Mouse (Mus musculus) hindbrain, embryonic 13.5 days (tissue): Measurements from ENCODE around the gene Ndufs2. TPM values are rescaled to one million over a fixed set of nuclear protein-coding genes. Genes with fewer than 3 reads are reported as not detected.

Experiments
- ATAC-seq: fragments of 200-750 bp; cut with Nextera tagmentation; 2 replicates; pipeline ENCODE4 v1.8.0; 2017; ENCODE audit warnings: moderate TSS enrichment; ENCODE audit not compliant: low FRiP score
- H3K27ac ChIP-seq: fragments of 300-500 bp; sonication (generic); 2 replicates; pipeline ENCODE4 v1.5.1; 2015; ENCODE audit warnings: inconsistent platforms, mild to moderate bottlenecking, moderate library complexity
- H3K27me3 ChIP-seq: fragments of 300-500 bp; sonication (generic); 2 replicates; pipeline ENCODE4 v1.6.1; 2015; ENCODE audit warnings: mild to moderate bottlenecking, inconsistent platforms
- H3K36me3 ChIP-seq: fragments of 300-500 bp; sonication (generic); 2 replicates; pipeline ENCODE4 v1.6.1; 2015; ENCODE audit warnings: mild to moderate bottlenecking, inconsistent platforms
- H3K4me1 ChIP-seq: fragments of 300-500 bp; sonication (generic); replicated peaks from 2 replicates; pipeline ENCODE4 v1.6.1; 2015; ENCODE audit warnings: inconsistent platforms
- H3K4me2 ChIP-seq: fragments of 300-500 bp; sonication (generic); 2 replicates; pipeline ENCODE4 v1.6.1; 2015; ENCODE audit warnings: inconsistent platforms, mild to moderate bottlenecking, moderate library complexity
- H3K4me3 ChIP-seq: fragments of 300-500 bp; sonication (generic); 2 replicates; pipeline ENCODE4 v1.5.1; 2015; ENCODE audit warnings: mild to moderate bottlenecking, inconsistent platforms
- H3K9ac ChIP-seq: fragments of 300-500 bp; sonication (generic); 2 replicates; pipeline ENCODE4 v1.6.1; 2015; ENCODE audit warnings: mild to moderate bottlenecking, inconsistent platforms
- H3K9me3 ChIP-seq: fragments of 300-500 bp; sonication (generic); 2 replicates; pipeline ENCODE4 v1.6.1; 2016; ENCODE audit warnings: inconsistent platforms
- WGBS: fragments of 180-500 bp; shearing (Covaris S2); methylation state at CpG from one replicate; pipeline ENCODE4 v1.1.7; 2015; 5-methylcytosine and 5-hydroxymethylcytosine counted together
- polyA plus RNA-seq: library from polyadenylated mRNA; unstranded; fragments of >200 nt; fragmentation: Nextera tagmentation; extraction: Ambion mirVana; gene quantifications from 2 replicates; pipeline ENCODE4 v1.2.1, GENCODE M21; 2015

Gene Ndufs2
- polyA plus RNA-seq, 1 experiment from 2014 or later, result 222 TPM

GRCm38 (mm10) chr1:171221281-171222193 lies 29.7 kb downstream of the Ndufs2 start:
- peaks cover 18% of the 10 kb centered on the region for H3K4me1 ChIP-seq
- peak overlapping the region; percentile 86 for H3K4me2 ChIP-seq
- H3K9me3 ChIP-seq, result no peaks in the 10 kb centered on the region
- H3K4me3 ChIP-seq, result peak overlapping the region; percentile 60
- H3K27me3 ChIP-seq, result no peaks in the 10 kb centered on the region
- H3K36me3 ChIP-seq, result peaks cover 22% of the 10 kb centered on the region
- peak; percentile 39 for ATAC-seq
- H3K9ac ChIP-seq, result peak overlapping the region; percentile 77
- H3K27ac ChIP-seq, result 0 out of 2 replicates have a peak overlapping the region, but pooled peaks have one; percentile 55
- WGBS, result 6% methylated on average over 22 of the region's 22 CpGs

GRCm38 (mm10) chr1:171220871-171221270 lies 30.3 kb downstream of the Ndufs2 start:
- Histone ChIP-seq H3K4me1 (peaks cover 18% of the 10 kb centered on the region), H3K4me3 (peak overlapping the region; percentile 60), H3K9ac (peak overlapping the region; percentile 77), H3K4me2 (peak overlapping the region; percentile 86), H3K9me3 (no peaks in the 10 kb centered on the region), H3K27ac (no peak overlapping the region), H3K36me3 (peaks cover 22% of the 10 kb centered on the region), H3K27me3 (no peaks in the 10 kb centered on the region)
- ATAC-seq, result peak; percentile 15; the same call in 1 of the 2 replicates
- 6% methylated on average over 10 of the region's 10 CpGs for WGBS

GRCm38 (mm10) chr1:171216241-171216955 lies 34.8 kb downstream of the Ndufs2 start:
- Histone ChIP-seq H3K4me2 (no peak overlapping the region), H3K9ac (no peak overlapping the region), H3K4me3 (no peak overlapping the region), H3K27ac (no peak overlapping the region), H3K4me1 (peaks cover 8% of the 10 kb centered on the region), H3K27me3 (no peaks in the 10 kb centered on the region), H3K9me3 (no peaks in the 10 kb centered on the region), H3K36me3 (peaks cover 22% of the 10 kb centered on the region)
- WGBS, result 91% methylated on average over 18 of the region's 18 CpGs
- no peak for ATAC-seq

- Histone ChIP-seq H3K4me2 (no peak within 1 kb of the TSS), H3K36me3 (peaks cover 11% of the 10 kb centered on the region), H3K27ac (no peak within 1 kb of the TSS), H3K9ac (no peak within 1 kb of the TSS), H3K27me3 (no peaks in the 10 kb centered on the region), H3K4me1 (no peaks in the 10 kb centered on the region), H3K9me3 (no peaks in the 10 kb centered on the region), H3K4me3 (no peak within 1 kb of the TSS)
- 78% methylated on average over 10 of the region's 10 CpGs for WGBS
- no peak for ATAC-seq
Measured at GRCm38 (mm10) chr1:171213801-171214496, 37.2 kb downstream of the Ndufs2 start, which contains the start of gene Nr1i3. TSS of gene Nr1i3 (plus strand) at chr1:171213970.

GRCm38 (mm10) chr1:171212854-171213253 lies 38.3 kb downstream of the Ndufs2 start:
- H3K27me3 ChIP-seq, result no peaks in the 10 kb centered on the region
- H3K36me3 ChIP-seq, result peaks cover 3% of the 10 kb centered on the region; the same call in 1 of the 2 replicates
- H3K9ac ChIP-seq, result no peak overlapping the region
- H3K4me3 ChIP-seq, result no peak overlapping the region
- no peaks in the 10 kb centered on the region for H3K4me1 ChIP-seq
- ATAC-seq, result no peak
- WGBS, result 57% methylated on average over 3 of the region's 3 CpGs
- no peaks in the 10 kb centered on the region for H3K9me3 ChIP-seq
- H3K27ac ChIP-seq, result no peak overlapping the region
- H3K4me2 ChIP-seq, result no peak overlapping the region

- H3K36me3 ChIP-seq, result no peaks in the 10 kb centered on the region
- H3K4me3 ChIP-seq, result no peak overlapping the region
- H3K9ac ChIP-seq, result no peak overlapping the region
- H3K9me3 ChIP-seq, result no peaks in the 10 kb centered on the region
- no peak overlapping the region for H3K4me2 ChIP-seq
- peaks cover 10% of the 10 kb centered on the region; the same call in 1 of the 2 replicates for H3K4me1 ChIP-seq
- H3K27ac ChIP-seq, result no peak overlapping the region
- no peak for ATAC-seq
- 28% methylated on average over 4 of the region's 4 CpGs for WGBS
- no peaks in the 10 kb centered on the region for H3K27me3 ChIP-seq
Measured at GRCm38 (mm10) chr1:171209409-171209808, 41.8 kb downstream of the Ndufs2 start.

- Histone ChIP-seq H3K9ac (no peak overlapping the region), H3K4me3 (no peak overlapping the region), H3K27ac (no peak overlapping the region), H3K9me3 (no peaks in the 10 kb centered on the region), H3K4me2 (no peak overlapping the region), H3K27me3 (no peaks in the 10 kb centered on the region), H3K4me1 (peaks cover 10% of the 10 kb centered on the region; the same call in 1 of the 2 replicates), H3K36me3 (no peaks in the 10 kb centered on the region)
- WGBS, result 56% methylated on average over 6 of the region's 6 CpGs
- ATAC-seq, result no peak
Measured at GRCm38 (mm10) chr1:171205704-171206493, 45.3 kb downstream of the Ndufs2 start.

GRCm38 (mm10) chr1:171204249-171204644 lies 46.9 kb downstream of the Ndufs2 start:
- no peaks in the 10 kb centered on the region for H3K36me3 ChIP-seq
- peaks cover 10% of the 10 kb centered on the region; the same call in 1 of the 2 replicates for H3K4me1 ChIP-seq
- no peak overlapping the region for H3K4me3 ChIP-seq
- WGBS, result 68% methylated on average over 7 of the region's 7 CpGs
- no peak overlapping the region for H3K9ac ChIP-seq
- ATAC-seq, result no peak
- no peak overlapping the region for H3K27ac ChIP-seq
- 0 out of 2 replicates have a peak, but pooled peaks cover 5% of the 10 kb centered on the region for H3K27me3 ChIP-seq
- no peak overlapping the region for H3K4me2 ChIP-seq
- H3K9me3 ChIP-seq, result no peaks in the 10 kb centered on the region

GRCm38 (mm10) chr1:171203471-171204248 lies 47.5 kb downstream of the Ndufs2 start:
- no peak overlapping the region for H3K27ac ChIP-seq
- no peak overlapping the region for H3K4me2 ChIP-seq
- peaks cover 10% of the 10 kb centered on the region; the same call in 1 of the 2 replicates for H3K4me1 ChIP-seq
- no peak overlapping the region for H3K9ac ChIP-seq
- no peaks in the 10 kb centered on the region for H3K9me3 ChIP-seq
- peaks cover 8% of the 10 kb centered on the region; the same call in 1 of the 2 replicates for H3K27me3 ChIP-seq
- WGBS, result 62% methylated on average over 10 of the region's 11 CpGs
- ATAC-seq, result no peak
- H3K36me3 ChIP-seq, result no peaks in the 10 kb centered on the region
- H3K4me3 ChIP-seq, result no peak overlapping the region

GRCm38 (mm10) chr1:171200769-171201168 lies 50.4 kb downstream of the Ndufs2 start:
- peaks cover 5% of the 10 kb centered on the region for H3K4me1 ChIP-seq

GRCm38 (mm10) chr1:171199532-171199931 lies 51.7 kb downstream of the Ndufs2 start:
- Histone ChIP-seq H3K4me3 (no peak overlapping the region), H3K27ac (no peak overlapping the region), H3K9ac (no peak overlapping the region), H3K4me1 (peaks cover 17% of the 10 kb centered on the region), H3K9me3 (no peaks in the 10 kb centered on the region), H3K36me3 (no peaks in the 10 kb centered on the region), H3K4me2 (no peak overlapping the region), H3K27me3 (peaks cover 46% of the 10 kb centered on the region)
- WGBS, result 56% methylated on average over 1 of the region's 1 CpGs
- ATAC-seq, result no peak

More at GRCm38 (mm10) chr1:171200769-171201168, 50.4 kb downstream of the Ndufs2 start:
- Histone ChIP-seq H3K27ac (no peak overlapping the region), H3K9me3 (no peaks in the 10 kb centered on the region), H3K4me3 (no peak overlapping the region), H3K4me2 (no peak overlapping the region), H3K27me3 (peaks cover 34% of the 10 kb centered on the region), H3K9ac (no peak overlapping the region), H3K36me3 (no peaks in the 10 kb centered on the region)
- WGBS, result 88% methylated on average over 1 of the region's 1 CpGs
- no peak for ATAC-seq
